16 mouse cellular contexts compared by ENCODE assay signal in genomic region chr7:99032051-99032450, GRCm38 (mm10).
"Had no signal": no experiment of that assay in that cellular context is flagged by ENCODE, and none has a peak within 500 bp of the region (broad histone marks: within the 10 kb centered on the region; RNA-seq: fewer than 3 reads in every experiment).

No protein-coding gene starts in this region.

- H3K36me3 ChIP-seq: neural tube, embryonic 13.5 days; neural tube, embryonic 15.5 days; stomach, embryonic 15.5 days had no signal

- H3K27ac ChIP-seq: neural tube, embryonic 13.5 days; neural tube, embryonic 15.5 days; stomach, embryonic 15.5 days; stomach, postnatal 0 days had no signal

- H3K27me3 ChIP-seq: neural tube, embryonic 13.5 days; neural tube, embryonic 15.5 days; stomach, embryonic 15.5 days had no signal

- H3K9me3 ChIP-seq: neural tube, embryonic 13.5 days; neural tube, embryonic 15.5 days; stomach, embryonic 15.5 days had no signal

- H3K9ac ChIP-seq: neural tube, embryonic 13.5 days; neural tube, embryonic 15.5 days; stomach, embryonic 15.5 days had no signal

- H3K4me2 ChIP-seq: neural tube, embryonic 13.5 days; neural tube, embryonic 15.5 days; stomach, embryonic 15.5 days had no signal

- H3K4me3 ChIP-seq: neural tube, embryonic 13.5 days; neural tube, embryonic 15.5 days; stomach, embryonic 15.5 days had no signal

- H3K4me1 ChIP-seq: neural tube, embryonic 13.5 days had no signal

- DNase-seq: retina, postnatal 1 day; right cerebral cortex, adult 18-20 months; right cerebral cortex, postnatal 14 days; right cerebral cortex, postnatal 25 days; right cerebral cortex, postnatal 4 days; spleen, adult 18-20 months; thymus, adult 18-20 months; thymus, adult 2 months; thymus, postnatal 14 days; thymus, postnatal 25 days; thymus, postnatal 36 days; thymus, postnatal 4 days had no signal
